Mouse (Mus musculus) liver, adult 2 months (tissue): ENCODE measurements at regions not wholly inside any gene's neighbourhood (a gene's known extent, or its start where the extent isn't known, plus 50 kb on each side); places are given as distances from the start of the nearest gene placed in this dataset.

Experiments
- CTCF ChIP-seq: fragments of 200-500 bp; IDR thresholded peaks from 2 replicates; pipeline ENCODE4 v1.5.1; 2011; ENCODE audit warnings: low read depth, low read length, control low read depth
- POLR2A ChIP-seq: fragments of 200-500 bp; IDR thresholded peaks from 2 replicates; pipeline ENCODE4 v1.6.1; 2011; ENCODE audit warnings: low read length, control low read depth; ENCODE audit not compliant: insufficient read depth; ENCODE audit errors: extremely low read depth

DNA sequence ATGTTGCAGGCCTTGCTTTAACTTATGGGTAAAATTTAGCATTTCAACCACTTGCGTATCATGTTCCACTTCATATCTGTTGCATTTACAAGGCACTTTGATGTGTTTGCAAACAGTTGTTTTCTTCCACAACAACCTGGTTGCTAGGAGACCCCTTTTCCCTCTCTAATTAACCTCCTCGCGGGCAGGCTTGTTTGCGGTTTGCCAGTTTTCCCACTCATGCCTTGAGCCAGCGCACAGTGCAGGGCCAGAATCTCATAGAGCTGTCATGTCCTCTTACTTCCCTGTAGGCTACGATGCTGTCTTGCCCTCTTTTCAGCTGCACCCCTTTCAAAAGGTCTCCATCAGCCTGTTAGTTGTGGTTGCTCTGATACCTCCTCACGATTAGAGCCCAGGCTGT lies 199.3 kb downstream of the Tgfb2 start:
- TF ChIP-seq CTCF (no peak), POLR2A (no peak)
